13 mouse cellular contexts compared by ENCODE assay signal in the genomic region with DNA sequence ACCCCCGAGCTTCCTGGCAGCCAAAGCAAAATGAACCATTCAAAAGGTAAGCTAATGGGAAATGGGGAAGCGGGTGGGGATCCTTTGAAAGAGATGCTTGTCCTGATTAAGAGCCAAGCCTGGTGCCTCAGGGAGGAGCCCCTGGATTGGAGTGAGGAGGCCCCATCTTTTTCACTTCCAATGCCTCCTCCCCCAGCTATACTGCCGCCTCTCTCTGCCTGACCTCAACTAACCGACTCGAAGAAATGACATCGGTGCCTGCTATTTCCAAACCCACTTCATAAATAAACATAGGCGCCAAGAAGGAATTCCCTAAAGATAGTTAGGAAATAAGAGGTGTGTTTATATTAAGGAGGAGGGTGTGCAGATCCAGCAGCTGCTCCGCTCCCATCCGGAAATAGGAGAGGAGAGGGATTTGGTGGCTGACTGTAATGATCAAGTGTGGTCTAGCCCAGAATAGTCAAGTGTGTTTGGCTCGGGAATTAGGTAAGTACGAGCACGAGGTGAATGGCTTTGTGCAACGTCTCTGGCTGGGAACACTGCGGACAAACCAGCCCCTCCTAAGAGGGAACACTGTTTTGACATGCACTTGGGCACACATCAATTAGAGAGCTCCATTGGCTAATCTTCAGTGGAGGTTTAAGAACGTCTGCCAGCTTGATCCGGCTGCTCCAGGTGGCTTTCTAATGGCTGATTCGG.
DNase-seq lines count a peak whose midpoint lies in the region; ATAC-seq and TF ChIP-seq lines count a peak whose summit lies in the region.
"Had no signal": no experiment of that assay in that cellular context is flagged by ENCODE, and none has a peak within 500 bp of the region (broad histone marks: within the 10 kb centered on the region; RNA-seq: fewer than 3 reads in every experiment).

No protein-coding gene starts in this region.

- no peaks in the 10 kb centered on the region for H3K9me3 ChIP-seq in forebrain, embryonic 12.5 days
- no peaks in the 10 kb centered on the region for H3K9me3 ChIP-seq in forebrain, embryonic 16.5 days (ENCODE audit: control insufficient read depth, low read length)
- H3K9me3 ChIP-seq in limb, embryonic 14.5 days (ENCODE audit: control insufficient read depth, low read length), result no peaks in the 10 kb centered on the region

- no peak overlapping the region for H3ac ChIP-seq in myocyte (ENCODE audit: control insufficient read depth, insufficient read length)

- H3K4me3 ChIP-seq in forebrain, embryonic 12.5 days (replicated peaks), result no peak overlapping the region
- no peak overlapping the region for H3K4me3 ChIP-seq in forebrain, embryonic 16.5 days (replicated peaks; ENCODE audit: low read length)
- no peak overlapping the region for H3K4me3 ChIP-seq in limb, embryonic 14.5 days (replicated peaks; ENCODE audit: low read length)
- no peak overlapping the region for H3K4me3 ChIP-seq in myocyte

- H3K4me1 ChIP-seq in forebrain, embryonic 12.5 days, result peaks cover 31% of the 10 kb centered on the region
- peaks cover 9% of the 10 kb centered on the region; the same call in 1 of the 2 replicates for H3K4me1 ChIP-seq in forebrain, embryonic 16.5 days (replicated peaks; ENCODE audit: control insufficient read depth, insufficient read depth, low read length)
- H3K4me1 ChIP-seq in limb, embryonic 14.5 days (ENCODE audit: control insufficient read depth, insufficient read depth, low read length), result peaks cover 18% of the 10 kb centered on the region

- H3K9ac ChIP-seq in forebrain, embryonic 12.5 days, result no peak overlapping the region
- no peak overlapping the region for H3K9ac ChIP-seq in forebrain, embryonic 16.5 days (replicated peaks; ENCODE audit: low read depth, low read length)
- no peak overlapping the region for H3K9ac ChIP-seq in limb, embryonic 14.5 days (ENCODE audit: low read depth, low read length, severe bottlenecking)
- H3K9ac ChIP-seq: hindbrain, embryonic 14.5 days; liver, postnatal 0 days had no signal

- no peaks in the 10 kb centered on the region for H3K79me2 ChIP-seq in myocyte (ENCODE audit: control insufficient read depth, insufficient read depth)

- peak; percentile 6 for DNase-seq in kidney, adult 9 months
- DNase-seq in kidney, adult 18-20 months, result no peak
- DNase-seq in limb, embryonic 14.5 days (ENCODE audit: low spot score), result no peak
- no peak for DNase-seq in adipocyte (ENCODE audit: low spot score)
- DNase-seq: B cell, adult 2 months; liver, postnatal 0 days; right cerebral cortex, postnatal 14 days; thymus, postnatal 4 days had no signal

- H3K36me3 ChIP-seq in forebrain, embryonic 12.5 days (replicated peaks), result no peaks in the 10 kb centered on the region
- no peaks in the 10 kb centered on the region for H3K36me3 ChIP-seq in forebrain, embryonic 16.5 days (ENCODE audit: control insufficient read depth, insufficient read depth)
- H3K36me3 ChIP-seq in limb, embryonic 14.5 days (ENCODE audit: control insufficient read depth, insufficient read depth, low read length), result no peaks in the 10 kb centered on the region
- H3K36me3 ChIP-seq in myocyte (ENCODE audit: control insufficient read depth, insufficient read depth), result no peaks in the 10 kb centered on the region

- H3K4me2 ChIP-seq in forebrain, embryonic 12.5 days, result no peak overlapping the region
- H3K4me2 ChIP-seq in forebrain, embryonic 16.5 days (ENCODE audit: low read length), result no peak overlapping the region
- H3K4me2 ChIP-seq in limb, embryonic 14.5 days (replicated peaks; ENCODE audit: low read depth, low read length, severe bottlenecking), result no peak overlapping the region
- H3K4me2 ChIP-seq in myocyte (ENCODE audit: low read depth), result peak overlapping the region; percentile 2
- H3K4me2 ChIP-seq: hindbrain, embryonic 14.5 days had no signal

- peak overlapping the region; percentile 2; the same call in 1 of the 2 replicates for H3K27ac ChIP-seq in forebrain, embryonic 12.5 days
- no peak overlapping the region for H3K27ac ChIP-seq in forebrain, embryonic 16.5 days (ENCODE audit: low read length)
- no peak overlapping the region for H3K27ac ChIP-seq in limb, embryonic 14.5 days (replicated peaks; ENCODE audit: low read depth, low read length)
- H3K27ac ChIP-seq: hindbrain, embryonic 14.5 days had no signal

- H3K27me3 ChIP-seq in forebrain, embryonic 12.5 days, result peaks cover 9% of the 10 kb centered on the region; the same call in 1 of the 2 replicates
- no peaks in the 10 kb centered on the region; the same call in 1 of the 2 replicates for H3K27me3 ChIP-seq in forebrain, embryonic 16.5 days (replicated peaks; ENCODE audit: control insufficient read depth, insufficient read depth, low read length)
- H3K27me3 ChIP-seq in limb, embryonic 14.5 days (ENCODE audit: control insufficient read depth, insufficient read depth, low read length), result no peaks in the 10 kb centered on the region
- no peaks in the 10 kb centered on the region for H3K27me3 ChIP-seq in myocyte (ENCODE audit: control insufficient read depth, insufficient read depth, insufficient read length)

- TF ChIP-seq POLR2A in limb, embryonic 14.5 days (IDR thresholded peaks at IDR 0.05; ENCODE audit: borderline replicate concordance, extremely low read depth, insufficient read depth, insufficient read length), result no peak
- no peak for TF ChIP-seq POLR2A in myocyte (IDR thresholded peaks at IDR 0.05; ENCODE audit: insufficient read length, low read depth)

- no peak for ATAC-seq in forebrain, embryonic 12.5 days (ENCODE audit: low FRiP score)
- ATAC-seq in forebrain, embryonic 16.5 days, result no peak
- ATAC-seq in limb, embryonic 14.5 days (ENCODE audit: low FRiP score, low read depth), result peak; percentile 70
- ATAC-seq in activated CD4-positive, CD25-positive, alpha-beta regulatory T cell, adult 4 months, result no peak
- ATAC-seq: liver, postnatal 0 days had no signal

- WGBS in forebrain, embryonic 12.5 days, result 43% methylated on average over 17 of the region's 17 CpGs
- 31% methylated on average over 17 of the region's 17 CpGs for WGBS in forebrain, embryonic 16.5 days
- WGBS in limb, embryonic 14.5 days, result 34% methylated on average over 17 of the region's 17 CpGs

TF ChIP-seq in myocyte, 11 proteins besides CTCF, POLR2A, EP300 and RAD21:
- TF ChIP-seq MYOG (IDR thresholded peaks at IDR 0.05; ENCODE audit: control insufficient read depth in 1 of 3, insufficient read depth in 1 of 3, insufficient read length in 2 of 3, low read depth in 2 of 3) (peak in 2 of 3 experiments; percentile 47 to 84), TCF12 (IDR thresholded peaks at IDR 0.05; ENCODE audit: insufficient read depth, poor library complexity, severe bottlenecking) (peak; percentile 25), E2F4 (IDR thresholded peaks at IDR 0.05; ENCODE audit: insufficient read depth) (no peak), MYOD1 (IDR thresholded peaks at IDR 0.05; ENCODE audit: control insufficient read depth in 1 of 3, insufficient read length in 2 of 3, low read depth in 2 of 3) (peak in 2 of 3 experiments; percentile 11 to 69), CEBPB (IDR thresholded peaks at IDR 0.05; ENCODE audit: insufficient read depth, poor library complexity, severe bottlenecking) (0 out of 2 replicates have a peak, but pooled peaks have one; percentile 5)
